Mouse (Mus musculus): ENCODE measurements at regions not wholly inside any gene's neighbourhood (a gene's known extent, or its start where the extent isn't known, plus 50 kb on each side); places are given as distances from the start of the nearest gene placed in this dataset.

DNA sequence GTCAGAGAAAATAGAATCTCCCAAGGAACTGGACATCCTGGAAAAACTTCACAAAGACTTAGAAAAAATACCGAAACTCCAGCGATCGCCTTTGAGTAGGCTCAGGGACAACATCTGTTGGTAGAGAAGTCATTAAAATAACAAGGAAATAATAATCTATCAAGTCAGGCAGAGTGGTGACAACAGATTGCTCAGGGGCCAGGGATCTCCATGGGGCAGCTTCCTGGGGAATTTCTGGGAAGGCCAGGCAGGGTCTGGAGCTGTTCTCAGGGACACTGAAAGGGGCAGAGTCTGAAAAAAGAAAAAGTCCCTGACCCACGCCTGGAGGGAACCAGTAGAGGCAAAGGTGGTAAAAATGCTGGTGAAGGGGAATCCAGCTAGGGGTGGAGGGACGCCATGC lies 162.3 kb downstream of the Efnb2 start:
- TF ChIP-seq CTCF (IDR thresholded peaks at IDR 0.05), result no peak
- no peak for TF ChIP-seq EP300 (IDR thresholded peaks at IDR 0.05)
- DNase-seq (ENCODE audit: low spot score) (no peak), ATAC-seq (no peak)
- 34% methylated on average over 5 of the region's 5 CpGs for WGBS
- no peak overlapping the region for H3K4me3 ChIP-seq (ENCODE audit: low read depth, low read length)
- H3K9ac ChIP-seq (replicated peaks; ENCODE audit: low read depth), result no peak overlapping the region
- H3K27me3 ChIP-seq (replicated peaks; ENCODE audit: insufficient read depth, low read length), result no peaks in the 10 kb centered on the region
- H3K4me2 ChIP-seq (replicated peaks; ENCODE audit: low read depth, low read length), result no peak overlapping the region
- H3K9me3 ChIP-seq (ENCODE audit: low read length), result no peaks in the 10 kb centered on the region
- no peaks in the 10 kb centered on the region for H3K4me1 ChIP-seq (ENCODE audit: insufficient read depth, low read depth, low read length)
- H3K27ac ChIP-seq (ENCODE audit: low read length), result no peak overlapping the region
- H3K36me3 ChIP-seq (ENCODE audit: insufficient read depth, low read length), result no peaks in the 10 kb centered on the region

DNA sequence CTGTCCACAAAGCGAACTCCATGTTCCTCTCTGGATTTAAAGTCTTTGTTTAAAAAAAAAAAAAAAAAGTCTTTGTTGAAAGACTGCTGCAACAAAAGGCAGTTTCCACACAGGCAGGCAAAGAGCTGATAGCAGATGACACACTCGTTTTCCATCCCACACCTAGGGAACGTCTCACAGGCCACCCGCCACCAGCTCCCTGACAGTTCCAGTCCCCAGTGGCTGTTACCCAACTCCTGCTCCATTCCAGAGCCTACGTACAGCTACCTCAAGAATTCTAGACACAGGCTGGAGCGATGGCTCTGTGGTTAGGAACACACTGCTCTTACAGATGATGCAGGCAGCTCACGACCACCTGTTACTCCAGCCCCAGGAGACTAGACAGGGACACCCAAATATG lies 165.6 kb downstream of the Efnb2 start:
- no peak overlapping the region for H3K4me3 ChIP-seq (ENCODE audit: low read depth, low read length)
- DNase-seq (ENCODE audit: low spot score) (no peak), ATAC-seq (no peak)
- H3K4me2 ChIP-seq (replicated peaks; ENCODE audit: low read depth, low read length), result no peak overlapping the region
- no peaks in the 10 kb centered on the region for H3K4me1 ChIP-seq (ENCODE audit: insufficient read depth, low read depth, low read length)
- 76% methylated on average over 7 of the region's 7 CpGs for WGBS
- no peak overlapping the region for H3K27ac ChIP-seq (ENCODE audit: low read length)
- H3K9me3 ChIP-seq (ENCODE audit: low read length), result no peaks in the 10 kb centered on the region
- H3K9ac ChIP-seq (replicated peaks; ENCODE audit: low read depth), result no peak overlapping the region
- H3K36me3 ChIP-seq (ENCODE audit: insufficient read depth, low read length), result no peaks in the 10 kb centered on the region
- TF ChIP-seq CTCF (IDR thresholded peaks at IDR 0.05) (no peak), EP300 (IDR thresholded peaks at IDR 0.05) (no peak)
- no peaks in the 10 kb centered on the region for H3K27me3 ChIP-seq (replicated peaks; ENCODE audit: insufficient read depth, low read length)

DNA sequence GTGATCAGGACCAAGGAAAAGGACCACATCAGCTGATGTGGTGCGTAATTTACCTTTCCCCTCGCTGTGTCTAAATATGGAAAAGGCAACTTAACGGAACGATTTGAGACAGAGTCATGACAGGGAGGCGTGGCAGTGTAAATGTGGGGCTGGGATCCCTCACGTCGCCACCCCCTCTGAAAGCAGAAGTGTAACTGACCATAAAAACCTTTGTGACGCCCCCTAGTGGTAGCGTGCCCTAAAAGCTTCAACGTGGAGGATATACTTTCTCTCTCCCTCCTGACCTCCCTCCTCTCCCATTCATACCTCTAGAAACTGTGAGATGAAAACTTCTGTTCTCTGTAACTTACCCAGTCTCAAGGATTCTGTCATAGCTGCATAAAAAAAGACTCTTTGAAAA lies 166.8 kb downstream of the Efnb2 start:
- WGBS, result 90% methylated on average over 10 of the region's 10 CpGs
- ATAC-seq (no peak), DNase-seq (ENCODE audit: low spot score) (no peak)
- H3K9ac ChIP-seq (replicated peaks; ENCODE audit: low read depth), result no peak overlapping the region
- no peak overlapping the region for H3K4me2 ChIP-seq (replicated peaks; ENCODE audit: low read depth, low read length)
- H3K27me3 ChIP-seq (replicated peaks; ENCODE audit: insufficient read depth, low read length), result 0 out of 2 replicates have a peak, but pooled peaks cover 2% of the 10 kb centered on the region
- no peaks in the 10 kb centered on the region for H3K36me3 ChIP-seq (ENCODE audit: insufficient read depth, low read length)
- no peak for TF ChIP-seq CTCF (IDR thresholded peaks at IDR 0.05)
- TF ChIP-seq EP300 (IDR thresholded peaks at IDR 0.05), result no peak
- no peaks in the 10 kb centered on the region for H3K9me3 ChIP-seq (ENCODE audit: low read length)
- no peak overlapping the region for H3K27ac ChIP-seq (ENCODE audit: low read length)
- no peaks in the 10 kb centered on the region for H3K4me1 ChIP-seq (ENCODE audit: insufficient read depth, low read depth, low read length)
- no peak overlapping the region for H3K4me3 ChIP-seq (ENCODE audit: low read depth, low read length)

DNA sequence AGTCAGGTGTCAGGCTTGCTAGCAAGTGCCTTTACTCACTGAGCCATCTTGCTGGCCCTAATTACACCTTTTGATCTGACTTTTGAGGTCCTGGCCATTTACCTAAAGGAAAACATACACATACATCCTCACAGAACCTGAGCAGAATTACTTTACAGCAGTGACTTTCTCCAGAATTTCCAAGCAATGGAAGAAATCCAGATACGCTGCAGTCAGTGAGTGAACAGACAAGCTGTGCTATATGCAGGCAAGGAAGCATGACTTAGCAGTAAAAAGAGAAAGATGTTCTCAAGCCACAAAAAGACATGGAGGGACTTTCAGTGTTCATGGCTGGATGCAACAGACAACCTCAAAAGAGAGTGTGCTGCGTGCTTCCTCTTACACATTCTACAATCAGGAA lies 169.1 kb downstream of the Efnb2 start:
- ATAC-seq (no peak), DNase-seq (ENCODE audit: low spot score) (no peak)
- H3K9me3 ChIP-seq (ENCODE audit: low read length), result no peaks in the 10 kb centered on the region
- H3K27ac ChIP-seq (ENCODE audit: low read length), result no peak overlapping the region
- H3K4me1 ChIP-seq (ENCODE audit: insufficient read depth, low read depth, low read length), result no peaks in the 10 kb centered on the region; the same call in 1 of the 2 replicates
- no peak overlapping the region for H3K4me3 ChIP-seq (ENCODE audit: low read depth, low read length)
- TF ChIP-seq EP300 (IDR thresholded peaks at IDR 0.05), result no peak
- TF ChIP-seq CTCF (IDR thresholded peaks at IDR 0.05), result no peak
- no peak overlapping the region for H3K9ac ChIP-seq (replicated peaks; ENCODE audit: low read depth)
- no peaks in the 10 kb centered on the region for H3K36me3 ChIP-seq (ENCODE audit: insufficient read depth, low read length)
- H3K4me2 ChIP-seq (replicated peaks; ENCODE audit: low read depth, low read length), result no peak overlapping the region
- H3K27me3 ChIP-seq (replicated peaks; ENCODE audit: insufficient read depth, low read length), result 0 out of 2 replicates have a peak, but pooled peaks cover 3% of the 10 kb centered on the region
- 90% methylated on average over 2 of the region's 2 CpGs for WGBS

DNA sequence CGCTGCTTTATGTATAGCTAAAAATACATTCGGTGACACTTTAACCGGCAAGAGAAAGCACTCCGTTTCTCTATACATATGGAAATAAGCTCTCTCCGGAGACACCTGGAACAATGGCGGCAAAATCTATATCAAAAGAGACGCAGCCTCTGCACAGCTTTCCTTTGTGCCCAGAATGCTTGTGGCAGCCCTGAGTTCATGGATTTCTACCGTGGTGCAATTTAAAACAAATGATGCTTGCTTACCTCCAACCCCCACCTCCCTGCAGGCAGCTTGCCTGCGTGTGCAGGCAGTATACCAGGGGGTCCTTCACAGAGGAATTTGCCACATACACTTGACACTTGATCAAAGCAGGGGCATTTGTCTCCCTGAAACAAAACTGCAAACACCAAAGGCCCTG lies 171.3 kb downstream of the Efnb2 start:
- 28% methylated on average over 9 of the region's 9 CpGs for WGBS

DNA sequence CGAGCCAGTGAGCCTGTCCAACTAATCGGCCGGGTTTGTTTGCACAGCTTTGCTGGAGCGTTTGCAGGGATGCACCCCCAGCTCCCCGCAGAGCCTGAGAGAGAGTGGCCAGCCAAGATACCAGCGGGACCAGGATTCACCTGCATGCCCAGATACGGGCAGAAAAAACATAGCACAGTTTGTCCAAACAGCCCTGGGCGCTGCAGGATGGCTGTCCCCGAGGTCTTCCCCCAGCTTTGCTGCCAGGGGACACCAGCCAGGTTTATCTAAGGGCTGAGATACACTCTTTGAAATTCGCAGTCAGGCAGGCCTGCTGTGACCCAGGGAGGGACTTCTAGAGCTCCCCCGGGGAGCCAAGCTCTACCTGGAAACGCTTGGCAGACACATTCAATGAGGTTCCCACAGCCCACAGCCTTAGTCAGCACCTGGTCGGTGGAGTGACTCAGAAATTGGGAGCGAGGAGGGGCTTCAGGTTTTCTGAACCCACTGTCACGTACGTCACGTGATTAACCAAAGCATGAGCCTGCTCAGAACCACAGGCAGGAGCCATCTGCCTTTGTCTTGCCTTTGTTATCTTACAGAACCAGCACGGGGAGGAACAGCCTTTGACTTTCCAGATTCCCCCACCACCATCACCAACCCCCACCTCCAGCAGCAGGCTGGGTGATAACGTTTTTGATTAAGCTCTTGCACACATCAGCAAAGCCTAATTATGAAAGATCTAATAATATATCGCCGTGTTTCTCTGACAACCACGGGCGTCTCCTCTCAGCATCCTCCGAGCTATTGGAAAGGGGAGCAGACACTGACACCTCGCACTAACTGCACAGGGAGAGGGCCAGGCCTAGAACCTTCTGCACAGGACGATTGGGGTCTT lies 172.1 kb downstream of the Efnb2 start:
- TF ChIP-seq EP300 (IDR thresholded peaks at IDR 0.05), result no peak
- no peak for TF ChIP-seq CTCF (IDR thresholded peaks at IDR 0.05)
- WGBS, result 22% methylated on average over 26 of the region's 26 CpGs
- Histone ChIP-seq H3K36me3 (ENCODE audit: insufficient read depth, low read length) (no peaks in the 10 kb centered on the region), H3K27me3 (replicated peaks; ENCODE audit: insufficient read depth, low read length) (0 out of 2 replicates have a peak, but pooled peaks cover 3% of the 10 kb centered on the region), H3K9me3 (ENCODE audit: low read length) (no peaks in the 10 kb centered on the region), H3K9ac (replicated peaks; ENCODE audit: low read depth) (no peak overlapping the region), H3K27ac (ENCODE audit: low read length) (no peak overlapping the region), H3K4me1 (ENCODE audit: insufficient read depth, low read depth, low read length) (no peaks in the 10 kb centered on the region; the same call in 1 of the 2 replicates), H3K4me2 (replicated peaks; ENCODE audit: low read depth, low read length) (0 out of 2 replicates have a peak overlapping the region, but pooled peaks have one; percentile 0), H3K4me3 (ENCODE audit: low read depth, low read length) (no peak overlapping the region)
- no peak for DNase-seq (ENCODE audit: low spot score)
- ATAC-seq, result peak; percentile 46; the same call in 1 of the 2 replicates

More for the DNA sequence above, 171.3 kb downstream of the Efnb2 start:
- no peaks in the 10 kb centered on the region for H3K36me3 ChIP-seq (ENCODE audit: insufficient read depth, low read length)
- no peaks in the 10 kb centered on the region; the same call in 1 of the 2 replicates for H3K4me1 ChIP-seq (ENCODE audit: insufficient read depth, low read depth, low read length)
- H3K9me3 ChIP-seq (ENCODE audit: low read length), result no peaks in the 10 kb centered on the region
- no peak overlapping the region for H3K9ac ChIP-seq (replicated peaks; ENCODE audit: low read depth)
- no peak overlapping the region for H3K4me2 ChIP-seq (replicated peaks; ENCODE audit: low read depth, low read length)
- no peak overlapping the region for H3K4me3 ChIP-seq (ENCODE audit: low read depth, low read length)
- no peak for DNase-seq (ENCODE audit: low spot score)
- 0 out of 2 replicates have a peak, but pooled peaks cover 3% of the 10 kb centered on the region for H3K27me3 ChIP-seq (replicated peaks; ENCODE audit: insufficient read depth, low read length)
- H3K27ac ChIP-seq (ENCODE audit: low read length), result no peak overlapping the region
- ATAC-seq, result no peak
- TF ChIP-seq EP300 (IDR thresholded peaks at IDR 0.05), result no peak
- no peak for TF ChIP-seq CTCF (IDR thresholded peaks at IDR 0.05)

All from lung, postnatal 0 days (tissue).